Mouse (Mus musculus): ENCODE measurements around the gene Rps18. TPM values are rescaled to one million over a fixed set of nuclear protein-coding genes. Genes with fewer than 3 reads are reported as not detected.
"Not testable (repeated sequence)": the region's sequence is repeated elsewhere in the genome, so short reads cannot be mapped to it uniquely, and the experiment has no call there.

Rps18 gene
- total RNA-seq (2021): 100 to 1,000 TPM; 325 to 332 TPM
- long read RNA-seq, experiment 1, transcript Rps18-201 (5 exons, 560 nt): major isoform, 65 of 76 reads
- long read RNA-seq, experiment 1, partial matches to known transcripts: 2 of 76 reads
- long read RNA-seq, experiment 1, other reads (novel, unspliced or antisense): 4 of 76 reads
- long read RNA-seq, experiment 2, transcript Rps18-201 (5 exons, 560 nt): major isoform, 59 of 71 reads
- long read RNA-seq, experiment 2, partial matches to known transcripts: 1 of 71 reads
- long read RNA-seq, experiment 2, other reads (novel, unspliced or antisense): 4 of 71 reads

- intact Hi-C loops (cut with DNase I): loop anchor here (5.0 kb wide), 1 partner anchor 67 kb away; the partner anchor contains the start of gene Ring1
- peak; percentile 97 to 99 for DNase-seq (ENCODE audit: low spot score in 2 of 2)
Observed at GRCm38 (mm10) chr17:33955555-33956214, at the start of gene Rps18, which contains the start of gene Vps52. Gene Rps18, minus strand, starts transcription at chr17:33956001. Gene Vps52, plus strand, starts transcription at chr17:33955812.

GRCm38 (mm10) chr17:34003426-34003825 lies 47.6 kb upstream of the Rps18 start:
- intact Hi-C loops (cut with DNase I): loop anchor here (5.0 kb wide), 1 partner anchor 1374 kb away; the partner anchor contains the start of gene H2-Q4
- DNase-seq (ENCODE audit: low spot score in 2 of 2): peak in 1 of 2 experiments; percentile 28

GRCm38 (mm10) chr17:34000796-34001195 lies 45.0 kb upstream of the Rps18 start:
- DNase-seq (ENCODE audit: low spot score in 2 of 2): not testable (repeated sequence)
- intact Hi-C loops (cut with DNase I): loop anchor here (5.0 kb wide), 1 partner anchor 1377 kb away; the partner anchor contains the start of gene H2-Q4

GRCm38 (mm10) chr17:34000150-34000537 lies 44.3 kb upstream of the Rps18 start, which contains the start of gene H2-K1:
Gene H2-K1, minus strand, starts transcription at chr17:34000347.
- intact Hi-C loops (cut with DNase I): loop anchor here (5.0 kb wide), 1 partner anchor 1377 kb away; the partner anchor contains the start of gene H2-Q4
- peak; percentile 70 to 73 for DNase-seq (ENCODE audit: low spot score in 2 of 2)

GRCm38 (mm10) chr17:33999341-34000149 lies 43.7 kb upstream of the Rps18 start:
- intact Hi-C loops (cut with DNase I): loop anchor here (5.0 kb wide), 2 partner anchors 1293 to 1378 kb away; partner anchors contain the start of gene H2-Q4
- no peak for DNase-seq (ENCODE audit: low spot score in 2 of 2)

GRCm38 (mm10) chr17:33998697-33999096 lies 42.9 kb upstream of the Rps18 start:
- not testable (repeated sequence) for DNase-seq (ENCODE audit: low spot score in 2 of 2)
- intact Hi-C loops (cut with DNase I): loop anchor here (5.0 kb wide), 1 partner anchor 1294 kb away; no protein-coding TSS in a partner anchor

GRCm38 (mm10) chr17:33997025-33997424 lies 41.2 kb upstream of the Rps18 start:
- intact Hi-C loops (cut with DNase I): loop anchor here (5.0 kb wide), 1 partner anchor 1295 kb away; no protein-coding TSS in a partner anchor
- DNase-seq (ENCODE audit: low spot score in 2 of 2): not testable (repeated sequence)

- intact Hi-C loops (cut with DNase I): loop anchor here (5.0 kb wide), 1 partner anchor 1297 kb away; no protein-coding TSS in a partner anchor
- DNase-seq (ENCODE audit: low spot score in 2 of 2): no peak
Observed at GRCm38 (mm10) chr17:33995651-33996050, 39.9 kb upstream of the Rps18 start.

GRCm38 (mm10) chr17:33994959-33995358 lies 39.2 kb upstream of the Rps18 start:
- DNase-seq (ENCODE audit: low spot score in 2 of 2): no peak
- intact Hi-C loops (cut with DNase I): loop anchor here (5.0 kb wide), 1 partner anchor 1297 kb away; no protein-coding TSS in a partner anchor

- intact Hi-C loops (cut with DNase I): no loop called here
- DNase-seq (ENCODE audit: low spot score in 2 of 2): peak; percentile 38 to 65
Observed at GRCm38 (mm10) chr17:33991788-33992664, 36.2 kb upstream of the Rps18 start.

GRCm38 (mm10) chr17:33982136-33982535 lies 26.3 kb upstream of the Rps18 start:
- DNase-seq (ENCODE audit: low spot score in 2 of 2): peak; percentile 37 to 58
- intact Hi-C loops (cut with DNase I): not testable (repeated sequence)

GRCm38 (mm10) chr17:33981192-33981909 lies 25.6 kb upstream of the Rps18 start:
- peak; percentile 90 to 97 for DNase-seq (ENCODE audit: low spot score in 2 of 2)
- intact Hi-C loops (cut with DNase I): not testable (repeated sequence)

GRCm38 (mm10) chr17:33980181-33981035 lies 24.6 kb upstream of the Rps18 start:
- intact Hi-C loops (cut with DNase I): no loop called here
- no peak for DNase-seq (ENCODE audit: low spot score in 2 of 2)

GRCm38 (mm10) chr17:33979512-33980050 lies 23.8 kb upstream of the Rps18 start:
- DNase-seq (ENCODE audit: low spot score in 2 of 2): no peak
- intact Hi-C loops (cut with DNase I): no loop called here

- intact Hi-C loops (cut with DNase I): no loop called here
- DNase-seq (ENCODE audit: low spot score in 2 of 2): peak in 1 of 2 experiments; percentile 65
Observed at GRCm38 (mm10) chr17:33978631-33979031, 22.8 kb upstream of the Rps18 start.

GRCm38 (mm10) chr17:33977861-33978557 lies 22.2 kb upstream of the Rps18 start:
- intact Hi-C loops (cut with DNase I): no loop called here
- no peak for DNase-seq (ENCODE audit: low spot score in 2 of 2)

Measured in left cerebral cortex, postnatal 14 days (tissue).